Mouse (Mus musculus) CH12.LX (cell line): ENCODE results near the gene Gm15557. TPM values are rescaled to one million over a fixed set of nuclear protein-coding genes. Genes with fewer than 3 reads are reported as not detected.

Source experiments
- DNase-seq: peaks from one replicate; pipeline ENCODE4 v3.0.0-alpha.2; 2013; ENCODE audit errors: extremely low read depth
- H3K27ac ChIP-seq: 2 replicates; pipeline ENCODE4 v1.5.1; 2012; ENCODE audit warnings: low read depth, mild to moderate bottlenecking, control low read depth, moderate library complexity; ENCODE audit not compliant: insufficient read depth
- H3K27me3 ChIP-seq: replicated peaks from 2 replicates; pipeline ENCODE3; 2012; ENCODE audit warnings: inconsistent platforms
- H3K36me3 ChIP-seq, 2 experiments: replicated peaks in 1 of 2; 2 replicates each; pipeline versions ENCODE3 to v1.6.1; 2012; ENCODE audit warnings: inconsistent platforms in 1 of 2, low read length in 1 of 2, mild to moderate bottlenecking in 1 of 2, mixed read lengths in 1 of 2, moderate library complexity in 1 of 2; ENCODE audit not compliant: control insufficient read depth in 1 of 2, insufficient read depth in 1 of 2
- H3K4me1 ChIP-seq, 2 experiments: 2 replicates each; pipeline ENCODE4 v1.6.1; 2012; ENCODE audit warnings: inconsistent platforms in 1 of 2, moderate library complexity in 1 of 2; ENCODE audit not compliant: insufficient read depth in 2 of 2, control insufficient read depth in 1 of 2
- H3K4me2 ChIP-seq: 2 replicates; pipeline ENCODE4 v1.6.1; 2012; ENCODE audit warnings: low read depth, mild to moderate bottlenecking, control low read depth; ENCODE audit not compliant: poor library complexity, insufficient read depth, severe bottlenecking
- H3K4me3 ChIP-seq, 3 experiments: fragments of 150-350 bp in 1 of 3; sonication (generic) in 1 of 3; replicated peaks in 1 of 3; 2 replicates each; pipeline versions ENCODE3 to v1.5.1; 2011 to 2012; ENCODE audit warnings: low read depth in 2 of 3, low read length in 2 of 3, mild to moderate bottlenecking in 2 of 3, moderate library complexity in 2 of 3, control low read depth in 1 of 3, improper control_type of control experiment in 1 of 3, inconsistent platforms in 1 of 3, mixed read lengths in 1 of 3; ENCODE audit not compliant: poor library complexity in 1 of 3
- H3K79me2 ChIP-seq: replicated peaks from 2 replicates; pipeline ENCODE4 v1.6.1; 2012; ENCODE audit warnings: mild to moderate bottlenecking, moderate library complexity; ENCODE audit not compliant: control insufficient read depth, poor library complexity, insufficient read depth, severe bottlenecking; ENCODE audit errors: extremely low read depth
- H3K9ac ChIP-seq: 2 replicates; pipeline ENCODE4 v1.6.1; 2012; ENCODE audit warnings: low read depth, mild to moderate bottlenecking, control low read depth, moderate library complexity; ENCODE audit not compliant: insufficient read depth
- H3K9me3 ChIP-seq: replicated peaks from 2 replicates; pipeline ENCODE3; 2012; ENCODE audit warnings: low read length, inconsistent platforms, mixed read lengths
- BHLHE40 ChIP-seq: IDR thresholded peaks from 2 replicates; pipeline ENCODE4 v1.6.1; 2011; ENCODE audit warnings: mild to moderate bottlenecking, low read depth, low read length, improper control_type of control experiment
- CHD1 ChIP-seq: IDR thresholded peaks from 2 replicates; pipeline ENCODE4 v1.6.1; 2012; ENCODE audit warnings: low read depth, low read length, improper control_type of control experiment, inconsistent platforms
- CHD2 ChIP-seq: IDR thresholded peaks from 2 replicates; pipeline ENCODE4 v1.6.1; 2011; ENCODE audit warnings: low read length, improper control_type of control experiment
- CTCF ChIP-seq, 2 experiments: IDR thresholded peaks in 1 of 2; conservative IDR thresholded peaks in 1 of 2; 2 replicates each; pipeline ENCODE4 v1.5.1; 2011 to 2012; ENCODE audit warnings: low read depth in 2 of 2, low read length in 2 of 2, improper control_type of control experiment in 1 of 2, inconsistent platforms in 1 of 2, mild to moderate bottlenecking in 1 of 2, moderate library complexity in 1 of 2
- E2F4 ChIP-seq: IDR thresholded peaks from 2 replicates; pipeline ENCODE4 v1.6.1; 2011; ENCODE audit warnings: low read depth, low read length, improper control_type of control experiment; ENCODE audit not compliant: insufficient replicate concordance
- ELF1 ChIP-seq: IDR thresholded peaks from 2 replicates; pipeline ENCODE4 v1.6.1; 2014; ENCODE audit warnings: low read depth, mild to moderate bottlenecking, inconsistent platforms, low read length, improper control_type of control experiment
- EP300 ChIP-seq: IDR thresholded peaks from 2 replicates; pipeline ENCODE4 v1.6.1; 2011; ENCODE audit warnings: low read length, improper control_type of control experiment
- ETS1 ChIP-seq: conservative IDR thresholded peaks from 2 replicates; pipeline ENCODE4 v1.6.1; 2012; ENCODE audit warnings: low read depth, mild to moderate bottlenecking, inconsistent platforms, low read length, improper control_type of control experiment, moderate library complexity
- GABPA ChIP-seq: IDR thresholded peaks from 2 replicates; pipeline ENCODE4 v1.6.1; 2012; ENCODE audit warnings: low read depth, low read length, improper control_type of control experiment, inconsistent platforms; ENCODE audit not compliant: insufficient replicate concordance
- HCFC1 ChIP-seq: IDR thresholded peaks from 2 replicates; pipeline ENCODE4 v1.6.1; 2012; ENCODE audit warnings: low read depth, mild to moderate bottlenecking, inconsistent platforms, low read length, improper control_type of control experiment
- IRF4 ChIP-seq: IDR thresholded peaks from 2 replicates; pipeline ENCODE4 v1.6.1; 2014; ENCODE audit warnings: low read depth, mild to moderate bottlenecking, inconsistent platforms, low read length, improper control_type of control experiment
- JUN ChIP-seq: IDR thresholded peaks from 2 replicates; pipeline ENCODE4 v1.6.1; 2011; ENCODE audit warnings: low read depth, mild to moderate bottlenecking, low read length, improper control_type of control experiment, moderate library complexity; ENCODE audit not compliant: insufficient read depth
- JUND ChIP-seq: conservative IDR thresholded peaks from 2 replicates; pipeline ENCODE4 v1.6.1; 2011; ENCODE audit warnings: low read depth, low read length, improper control_type of control experiment
- KAT2A ChIP-seq: IDR thresholded peaks from 2 replicates; pipeline ENCODE4 v1.6.1; 2012; ENCODE audit warnings: low read length, improper control_type of control experiment, inconsistent platforms; ENCODE audit not compliant: insufficient replicate concordance
- MAFK ChIP-seq: IDR thresholded peaks from 2 replicates; pipeline ENCODE4 v1.6.1; 2011; ENCODE audit warnings: low read length, improper control_type of control experiment; ENCODE audit not compliant: insufficient replicate concordance
- MAX ChIP-seq: IDR thresholded peaks from 2 replicates; pipeline ENCODE4 v1.6.1; 2011; ENCODE audit warnings: low read length, improper control_type of control experiment
- MAZ ChIP-seq: IDR thresholded peaks from 2 replicates; pipeline ENCODE4 v1.6.1; 2012; ENCODE audit warnings: low read depth, mild to moderate bottlenecking, inconsistent platforms, low read length, improper control_type of control experiment, moderate library complexity
- MEF2A ChIP-seq: IDR thresholded peaks from 2 replicates; pipeline ENCODE4 v1.6.1; 2014; ENCODE audit warnings: low read depth, mild to moderate bottlenecking, inconsistent platforms, low read length, improper control_type of control experiment, borderline replicate concordance
- MXI1 ChIP-seq: IDR thresholded peaks from 2 replicates; pipeline ENCODE4 v1.6.1; 2011; ENCODE audit warnings: mild to moderate bottlenecking, low read depth, low read length, improper control_type of control experiment
- MYC ChIP-seq: IDR thresholded peaks from 2 replicates; pipeline ENCODE4 v1.6.1; 2011; ENCODE audit warnings: low read depth, mild to moderate bottlenecking, improper control_type of control experiment, low read length
- NELFE ChIP-seq: IDR thresholded peaks from 2 replicates; pipeline ENCODE4 v1.6.1; 2011; ENCODE audit warnings: low read depth, low read length, improper control_type of control experiment
- NRF1 ChIP-seq: IDR thresholded peaks from 2 replicates; pipeline ENCODE4 v1.6.1; 2014; ENCODE audit warnings: low read depth, mild to moderate bottlenecking, inconsistent platforms, low read length, improper control_type of control experiment, moderate library complexity
- PAX5 ChIP-seq: IDR thresholded peaks from 2 replicates; pipeline ENCODE4 v1.6.1; 2012; ENCODE audit warnings: low read length, inconsistent platforms, mixed read lengths
- POLR2A ChIP-seq: IDR thresholded peaks from 2 replicates; pipeline ENCODE4 v1.6.1; 2011; ENCODE audit warnings: low read depth, mild to moderate bottlenecking, improper control_type of control experiment, low read length
- POLR2AphosphoS2 ChIP-seq: IDR thresholded peaks from 2 replicates; pipeline ENCODE4 v1.6.1; 2011; ENCODE audit warnings: low read depth, low read length, improper control_type of control experiment
- RAD21 ChIP-seq: IDR thresholded peaks from 2 replicates; pipeline ENCODE4 v1.6.1; 2011; ENCODE audit warnings: low read depth, mild to moderate bottlenecking, low read length, improper control_type of control experiment, moderate library complexity
- RCOR1 ChIP-seq: conservative IDR thresholded peaks from 2 replicates; pipeline ENCODE4 v1.6.1; 2012; ENCODE audit warnings: low read depth, mild to moderate bottlenecking, inconsistent platforms, low read length, improper control_type of control experiment
- SMC3 ChIP-seq: IDR thresholded peaks from 2 replicates; pipeline ENCODE4 v1.6.1; 2011; ENCODE audit warnings: low read depth, low read length, improper control_type of control experiment
- TBP ChIP-seq: conservative IDR thresholded peaks from 2 replicates; pipeline ENCODE4 v1.6.1; 2011; ENCODE audit warnings: low read depth, low read length, improper control_type of control experiment
- TCF12 ChIP-seq: IDR thresholded peaks from 2 replicates; pipeline ENCODE4 v1.6.1; 2014; ENCODE audit warnings: low read depth, mild to moderate bottlenecking, inconsistent platforms, low read length, improper control_type of control experiment
- UBTF ChIP-seq: IDR thresholded peaks from 2 replicates; pipeline ENCODE4 v1.6.1; 2012; ENCODE audit warnings: low read depth, mild to moderate bottlenecking, inconsistent platforms, low read length, improper control_type of control experiment, moderate library complexity
- USF1 ChIP-seq: IDR thresholded peaks from 2 replicates; pipeline ENCODE4 v1.6.1; 2014; ENCODE audit warnings: low read depth, mild to moderate bottlenecking, inconsistent platforms, low read length, improper control_type of control experiment
- USF2 ChIP-seq: conservative IDR thresholded peaks from 2 replicates; pipeline ENCODE4 v1.6.1; 2011; ENCODE audit warnings: low read depth, low read length, improper control_type of control experiment
- ZC3H11A ChIP-seq: IDR thresholded peaks from 2 replicates; pipeline ENCODE4 v1.6.1; 2012; ENCODE audit warnings: low read depth, mild to moderate bottlenecking, inconsistent platforms, low read length, improper control_type of control experiment
- ZKSCAN1 ChIP-seq: IDR thresholded peaks from 2 replicates; pipeline ENCODE4 v1.6.1; 2012; ENCODE audit warnings: low read depth, inconsistent platforms, low read length, improper control_type of control experiment, borderline replicate concordance
- ZMIZ1 ChIP-seq: IDR thresholded peaks from 2 replicates; pipeline ENCODE4 v1.6.1; 2012; ENCODE audit warnings: low read depth, mild to moderate bottlenecking, inconsistent platforms, low read length, improper control_type of control experiment
- ZNF384 ChIP-seq: IDR thresholded peaks from 2 replicates; pipeline ENCODE4 v1.6.1; 2012; ENCODE audit warnings: low read depth, low read length, improper control_type of control experiment, inconsistent platforms
- dilution Hi-C: fragments of 300-500 bp; cut with MboI; formaldehyde crosslinking; loops from 2 replicates; pipeline ENCODE4 v1.14.3; 2020; ENCODE audit warnings: low sequenced_read_pairs; ENCODE audit not compliant: extremely low pct_unique_long_range_greater_than_20kb, extremely low pct_ligation_motif_present
- in situ Hi-C: fragments of 300-500 bp; cut with MboI; formaldehyde crosslinking; loops from 3 replicates; pipeline ENCODE4 v1.14.3; 2019; ENCODE audit warnings: low sequenced_read_pairs, low pct_ligation_motif_present, low pct_unique_long_range_greater_than_20kb, mixed read lengths
- polyA plus RNA-seq: library from polyadenylated mRNA; unstranded; fragments of >175 nt; gene quantifications from 2 replicates; pipeline ENCODE4 v1.2.1, GENCODE M21; 2012; ENCODE audit warnings: low read depth; ENCODE audit not compliant: insufficient read length
- total RNA-seq, 2 experiments: library from RNA; depleted of rRNA; stranded (reverse); fragments of 300-350 nt in 1 of 2; fragments of >200 nt in 1 of 2; gene quantifications; 2 replicates each; pipeline ENCODE4 v1.2.3; 2012 to 2014

Gene Gm15557
- total and polyA plus RNA-seq, 3 experiments: not detected

DNA sequence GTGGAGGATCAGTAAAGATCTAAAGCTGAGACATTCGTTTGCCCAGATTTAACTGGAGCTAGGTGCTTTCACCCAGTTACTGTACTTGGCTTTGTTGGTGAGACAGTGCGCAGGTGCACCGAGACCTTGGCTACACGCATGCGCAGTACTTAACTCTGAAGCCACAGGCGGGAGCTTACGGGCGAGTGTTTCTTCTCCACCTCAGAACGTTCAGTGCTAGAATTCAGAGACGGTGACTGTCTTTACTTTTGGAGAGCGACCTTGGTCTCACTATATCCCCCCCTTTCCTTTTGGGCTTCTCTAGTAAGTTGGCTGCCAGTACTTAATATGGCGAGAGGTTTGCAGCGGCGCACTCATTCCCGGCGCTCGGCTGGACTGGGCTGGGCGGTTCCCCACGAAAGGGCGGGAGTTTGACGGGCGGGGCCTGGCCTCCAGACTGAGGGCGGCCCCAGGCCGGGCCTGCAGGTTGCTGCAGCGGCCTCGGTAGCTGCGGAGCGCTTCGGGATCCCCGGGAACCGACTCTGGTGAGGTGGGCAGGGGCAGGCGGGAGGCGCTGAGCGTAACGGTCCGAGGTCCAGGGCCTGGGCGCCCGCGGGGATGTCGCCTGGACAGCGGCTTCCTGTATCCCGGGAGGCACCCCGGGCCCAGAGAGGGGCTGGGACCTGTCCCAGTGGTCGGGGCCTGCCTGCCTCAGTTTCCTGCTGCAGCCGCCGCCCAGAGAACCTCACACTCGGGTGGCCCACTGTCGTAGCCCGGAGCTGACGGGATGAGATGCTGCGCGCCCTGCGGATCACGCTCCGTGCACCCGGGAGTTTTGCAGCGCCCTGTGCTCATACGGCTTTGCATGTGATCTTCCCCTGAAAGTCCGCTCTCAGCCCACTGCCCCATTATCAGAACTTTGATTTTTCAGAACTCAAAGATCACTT, 15.9 kb downstream of the Gm15557 start, which contains the start of gene Cep250:
Gene Cep250, plus strand, starts transcription at position 325 of the 926 bp plus-strand sequence.
- dilution Hi-C loops: no loop called here
- H3K4me3 ChIP-seq: peak within 1 kb of the TSS; percentile 78 to 97 (median 90)
- peak within 1 kb of the TSS; percentile 73 for H3K4me2 ChIP-seq
- in situ Hi-C loops: no loop called here
- peak within 1 kb of the TSS; percentile 24; the same call in 1 of the 2 replicates for H3K27ac ChIP-seq
- H3K27me3 ChIP-seq: peaks cover 11% of the 10 kb centered on the region
- H3K36me3 ChIP-seq: peaks cover 0 to 12% of the 10 kb centered on the region in 2 experiments
- H3K9me3 ChIP-seq: no peaks in the 10 kb centered on the region
- H3K9ac ChIP-seq: peak within 1 kb of the TSS; percentile 98
- DNase-seq: peak; percentile 90
- H3K4me1 ChIP-seq: peaks cover 0 to 17% of the 10 kb centered on the region in 2 experiments; a peak in 1 of 4 replicates
- H3K79me2 ChIP-seq: peaks cover 15% of the 10 kb centered on the region; the same call in 1 of the 2 replicates
- TF ChIP-seq PAX5: no peak
- no peak for TF ChIP-seq GABPA
- no peak for TF ChIP-seq USF1
- TF ChIP-seq E2F4: peak; percentile 94; the same call in 1 of the 2 replicates
- 0 out of 2 replicates have a peak, but pooled peaks have one; percentile 60 for TF ChIP-seq KAT2A
- TF ChIP-seq NRF1: peak; percentile 96
- TF ChIP-seq MAZ: peak; percentile 68
- no peak for TF ChIP-seq CHD2
- TF ChIP-seq ELF1: no peak
- TF ChIP-seq NELFE: peak; percentile 79
- TF ChIP-seq RAD21: no peak
- TF ChIP-seq UBTF: peak; percentile 83; the same call in 1 of the 2 replicates
- no peak for TF ChIP-seq MEF2A
- TF ChIP-seq POLR2A: peak; percentile 90
- TF ChIP-seq JUN: no peak
- no peak for TF ChIP-seq JUND
- TF ChIP-seq EP300: no peak
- 0 out of 2 replicates have a peak, but pooled peaks have one; percentile 15 for TF ChIP-seq MAFK
- TF ChIP-seq CHD1: 0 out of 2 replicates have a peak, but pooled peaks have one; percentile 41
- peak; percentile 64; the same call in 1 of the 2 replicates for TF ChIP-seq MAX
- TF ChIP-seq BHLHE40: 0 out of 2 replicates have a peak, but pooled peaks have one; percentile 22
- TF ChIP-seq MXI1: no peak; the same call in 1 of the 2 replicates
- no peak for TF ChIP-seq ETS1
- TF ChIP-seq HCFC1: peak; percentile 88
- no peak for TF ChIP-seq USF2
- TF ChIP-seq IRF4: peak; percentile 6; the same call in 1 of the 2 replicates
- no peak for TF ChIP-seq RCOR1
- TF ChIP-seq TBP: 0 out of 2 replicates have a peak, but pooled peaks have one; percentile 48
- no peak for TF ChIP-seq ZKSCAN1
- no peak for TF ChIP-seq SMC3
- peak; percentile 70; the same call in 1 of the 2 replicates for TF ChIP-seq POLR2AphosphoS2
- TF ChIP-seq ZMIZ1: peak; percentile 87
- TF ChIP-seq TCF12: peak; percentile 50
- TF ChIP-seq ZNF384: no peak
- TF ChIP-seq MYC: peak; percentile 78
- TF ChIP-seq CTCF (conservative IDR thresholded peaks at IDR 0.05 in 1 of 2, IDR thresholded peaks at IDR 0.05 in 1 of 2; ENCODE audit: low read depth in 2 of 2, low read length in 2 of 2): no peak
- TF ChIP-seq ZC3H11A: no peak
